Mouse (Mus musculus): Measurements from ENCODE around the gene Smco4. TPM values are rescaled to one million over a fixed set of nuclear protein-coding genes. Genes with fewer than 3 reads are reported as not detected.
"Not testable (repeated sequence)": the region's sequence is repeated elsewhere in the genome, so short reads cannot be mapped to it uniquely, and the experiment has no call there.

Smco4 gene
- polyA plus RNA-seq, 1 experiment from 2014 or later = 0.84 TPM

- H3K4me1 ChIP-seq (ENCODE audit: control insufficient read depth, insufficient read depth, low read depth, low read length); H3K9ac ChIP-seq (ENCODE audit: low read depth, low read length); H3K36me3 ChIP-seq (ENCODE audit: control insufficient read depth, insufficient read depth, low read length); ATAC-seq; H3K4me3 ChIP-seq (ENCODE audit: low read length); H3K9me3 ChIP-seq (ENCODE audit: control insufficient read depth, low read length); H3K4me2 ChIP-seq (ENCODE audit: low read length); H3K27ac ChIP-seq (ENCODE audit: low read depth, low read length); H3K27me3 ChIP-seq (replicated peaks; ENCODE audit: control insufficient read depth, insufficient read depth, low read length): not testable (repeated sequence)
- WGBS = 90% methylated on average over 6 of the region's 6 CpGs
These were observed 57.8 kb downstream of the Smco4 start for GRCm38 (mm10) chr9:15551073-15551472.

- 67% methylated on average over 15 of the region's 15 CpGs for WGBS
- H3K27ac ChIP-seq (ENCODE audit: low read depth, low read length) = no peak overlapping the region
- ATAC-seq = peak; percentile 48; the same call in 1 of the 2 replicates
These were observed 59.0 kb downstream of the Smco4 start for GRCm38 (mm10) chr9:15551933-15552851.

GRCm38 (mm10) chr9:15553322-15553721 lies 60.1 kb downstream of the Smco4 start:
- WGBS = 72% methylated on average over 8 of the region's 8 CpGs
- H3K4me1 ChIP-seq (ENCODE audit: control insufficient read depth, insufficient read depth, low read depth, low read length) = no peaks in the 10 kb centered on the region
- no peak overlapping the region for H3K4me2 ChIP-seq (ENCODE audit: low read length)
- H3K9ac ChIP-seq (ENCODE audit: low read depth, low read length) = no peak overlapping the region
- no peaks in the 10 kb centered on the region for H3K9me3 ChIP-seq (ENCODE audit: control insufficient read depth, low read length)
- H3K4me3 ChIP-seq (ENCODE audit: low read length) = no peak overlapping the region
- no peak for ATAC-seq
- no peaks in the 10 kb centered on the region for H3K27me3 ChIP-seq (replicated peaks; ENCODE audit: control insufficient read depth, insufficient read depth, low read length)
- no peak overlapping the region for H3K27ac ChIP-seq (ENCODE audit: low read depth, low read length)
- H3K36me3 ChIP-seq (ENCODE audit: control insufficient read depth, insufficient read depth, low read length) = no peaks in the 10 kb centered on the region

More at GRCm38 (mm10) chr9:15551933-15552851, 59.0 kb downstream of the Smco4 start:
- H3K4me3 ChIP-seq (ENCODE audit: low read length) = no peak overlapping the region
- H3K4me2 ChIP-seq (ENCODE audit: low read length) = no peak overlapping the region
- no peaks in the 10 kb centered on the region for H3K4me1 ChIP-seq (ENCODE audit: control insufficient read depth, insufficient read depth, low read depth, low read length)
- H3K9me3 ChIP-seq (ENCODE audit: control insufficient read depth, low read length) = no peaks in the 10 kb centered on the region
- no peaks in the 10 kb centered on the region for H3K27me3 ChIP-seq (replicated peaks; ENCODE audit: control insufficient read depth, insufficient read depth, low read length)
- H3K36me3 ChIP-seq (ENCODE audit: control insufficient read depth, insufficient read depth, low read length) = no peaks in the 10 kb centered on the region
- H3K9ac ChIP-seq (ENCODE audit: low read depth, low read length) = no peak overlapping the region

DNA sequence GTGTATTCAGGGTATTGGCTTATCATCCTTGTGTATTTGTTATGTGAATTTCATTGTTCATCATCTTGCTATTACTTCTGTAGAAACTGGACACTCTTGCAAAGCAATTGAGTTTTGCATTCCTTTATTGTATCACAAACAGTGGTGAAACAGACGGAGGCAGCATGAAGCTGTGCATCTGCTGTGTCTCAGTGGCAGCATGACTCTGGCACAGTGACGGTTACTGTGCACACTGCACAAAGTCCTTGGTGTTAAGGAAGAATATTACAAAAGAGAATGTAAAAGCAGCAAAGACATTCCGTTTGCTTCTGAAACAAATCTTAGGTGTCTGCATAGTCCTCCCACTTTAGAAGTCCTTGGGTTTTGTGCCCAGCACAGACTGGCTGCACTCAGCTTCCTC lies 67.2 kb downstream of the Smco4 start:
- Histone ChIP-seq H3K9ac (ENCODE audit: low read depth, low read length) (no peak overlapping the region), H3K9me3 (ENCODE audit: control insufficient read depth, low read length) (no peaks in the 10 kb centered on the region), H3K4me3 (ENCODE audit: low read length) (no peak overlapping the region), H3K27ac (ENCODE audit: low read depth, low read length) (no peak overlapping the region), H3K4me1 (ENCODE audit: control insufficient read depth, insufficient read depth, low read depth, low read length) (no peaks in the 10 kb centered on the region), H3K27me3 (replicated peaks; ENCODE audit: control insufficient read depth, insufficient read depth, low read length) (no peaks in the 10 kb centered on the region), H3K36me3 (ENCODE audit: control insufficient read depth, insufficient read depth, low read length) (no peaks in the 10 kb centered on the region), H3K4me2 (ENCODE audit: low read length) (no peak overlapping the region)
- WGBS = 60% methylated on average over 3 of the region's 3 CpGs
- ATAC-seq = no peak; the same call in 1 of the 2 replicates

GRCm38 (mm10) chr9:15562353-15562752 lies 69.1 kb downstream of the Smco4 start:
- H3K4me2 ChIP-seq (ENCODE audit: low read length) = no peak overlapping the region
- ATAC-seq = no peak
- H3K27ac ChIP-seq (ENCODE audit: low read depth, low read length) = no peak overlapping the region
- no peaks in the 10 kb centered on the region for H3K36me3 ChIP-seq (ENCODE audit: control insufficient read depth, insufficient read depth, low read length)
- no peaks in the 10 kb centered on the region for H3K27me3 ChIP-seq (replicated peaks; ENCODE audit: control insufficient read depth, insufficient read depth, low read length)
- 87% methylated on average over 7 of the region's 7 CpGs for WGBS
- H3K4me3 ChIP-seq (ENCODE audit: low read length) = no peak overlapping the region
- H3K9ac ChIP-seq (ENCODE audit: low read depth, low read length) = no peak overlapping the region
- no peaks in the 10 kb centered on the region for H3K4me1 ChIP-seq (ENCODE audit: control insufficient read depth, insufficient read depth, low read depth, low read length)
- H3K9me3 ChIP-seq (ENCODE audit: control insufficient read depth, low read length) = no peaks in the 10 kb centered on the region

- 68% methylated on average over 13 of the region's 13 CpGs for WGBS
- H3K9ac ChIP-seq (ENCODE audit: low read depth, low read length) = no peak overlapping the region
These were observed 81.7 kb downstream of the Smco4 start for GRCm38 (mm10) chr9:15574750-15575454.

GRCm38 (mm10) chr9:15578427-15578826 lies 85.2 kb downstream of the Smco4 start:
- H3K9me3 ChIP-seq (ENCODE audit: control insufficient read depth, low read length) = peaks cover 2% of the 10 kb centered on the region; the same call in 1 of the 2 replicates
- WGBS = 83% methylated on average over 1 of the region's 1 CpGs
- no peak overlapping the region for H3K9ac ChIP-seq (ENCODE audit: low read depth, low read length)
- no peak overlapping the region for H3K4me2 ChIP-seq (ENCODE audit: low read length)
- H3K4me1 ChIP-seq (ENCODE audit: control insufficient read depth, insufficient read depth, low read depth, low read length) = no peaks in the 10 kb centered on the region
- ATAC-seq = no peak
- no peak overlapping the region for H3K4me3 ChIP-seq (ENCODE audit: low read length)
- H3K27ac ChIP-seq (ENCODE audit: low read depth, low read length) = no peak overlapping the region
- H3K36me3 ChIP-seq (ENCODE audit: control insufficient read depth, insufficient read depth, low read length) = no peaks in the 10 kb centered on the region
- no peaks in the 10 kb centered on the region for H3K27me3 ChIP-seq (replicated peaks; ENCODE audit: control insufficient read depth, insufficient read depth, low read length)

More at GRCm38 (mm10) chr9:15574750-15575454, 81.7 kb downstream of the Smco4 start:
- ATAC-seq = no peak
- no peak overlapping the region for H3K27ac ChIP-seq (ENCODE audit: low read depth, low read length)
- no peaks in the 10 kb centered on the region for H3K4me1 ChIP-seq (ENCODE audit: control insufficient read depth, insufficient read depth, low read depth, low read length)
- H3K9me3 ChIP-seq (ENCODE audit: control insufficient read depth, low read length) = no peaks in the 10 kb centered on the region
- no peak overlapping the region for H3K4me3 ChIP-seq (ENCODE audit: low read length)
- no peaks in the 10 kb centered on the region for H3K36me3 ChIP-seq (ENCODE audit: control insufficient read depth, insufficient read depth, low read length)
- no peak overlapping the region for H3K4me2 ChIP-seq (ENCODE audit: low read length)
- no peaks in the 10 kb centered on the region for H3K27me3 ChIP-seq (replicated peaks; ENCODE audit: control insufficient read depth, insufficient read depth, low read length)

DNA sequence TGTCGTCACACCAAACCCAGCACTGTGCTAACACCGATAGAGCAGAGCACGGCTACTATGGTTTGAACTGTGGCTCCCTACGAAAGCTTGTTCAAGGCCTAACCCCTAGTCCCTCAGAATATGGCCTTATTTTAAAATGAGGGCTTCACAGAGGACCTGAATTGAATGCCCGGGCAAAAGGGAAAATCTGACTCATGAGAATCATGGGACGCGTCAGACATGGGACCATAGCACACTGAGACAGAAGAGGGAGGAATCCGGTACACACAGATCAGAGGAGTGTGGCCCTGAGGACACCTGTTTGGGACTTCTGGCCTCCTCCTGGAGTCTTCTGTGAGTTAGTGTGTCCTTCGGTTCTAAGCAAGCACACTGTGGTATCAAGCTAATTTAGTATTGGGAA lies 85.7 kb downstream of the Smco4 start:
- Histone ChIP-seq H3K27me3 (replicated peaks; ENCODE audit: control insufficient read depth, insufficient read depth, low read length) (no peaks in the 10 kb centered on the region), H3K36me3 (ENCODE audit: control insufficient read depth, insufficient read depth, low read length) (no peaks in the 10 kb centered on the region), H3K4me1 (ENCODE audit: control insufficient read depth, insufficient read depth, low read depth, low read length) (no peaks in the 10 kb centered on the region), H3K9me3 (ENCODE audit: control insufficient read depth, low read length) (peaks cover 2% of the 10 kb centered on the region; the same call in 1 of the 2 replicates), H3K9ac (ENCODE audit: low read depth, low read length) (no peak overlapping the region), H3K4me2 (ENCODE audit: low read length) (no peak overlapping the region), H3K4me3 (ENCODE audit: low read length) (no peak overlapping the region), H3K27ac (ENCODE audit: low read depth, low read length) (no peak overlapping the region)
- WGBS = 92% methylated on average over 9 of the region's 9 CpGs
- no peak for ATAC-seq

GRCm38 (mm10) chr9:15580176-15580575 lies 86.9 kb downstream of the Smco4 start:
- no peak for ATAC-seq

More at GRCm38 (mm10) chr9:15580176-15580575, 86.9 kb downstream of the Smco4 start:
- no peak overlapping the region for H3K4me2 ChIP-seq (ENCODE audit: low read length)
- H3K27me3 ChIP-seq (replicated peaks; ENCODE audit: control insufficient read depth, insufficient read depth, low read length) = no peaks in the 10 kb centered on the region
- no peak overlapping the region for H3K4me3 ChIP-seq (ENCODE audit: low read length)
- no peaks in the 10 kb centered on the region for H3K4me1 ChIP-seq (ENCODE audit: control insufficient read depth, insufficient read depth, low read depth, low read length)
- no peaks in the 10 kb centered on the region for H3K36me3 ChIP-seq (ENCODE audit: control insufficient read depth, insufficient read depth, low read length)
- WGBS = 56% methylated on average over 6 of the region's 6 CpGs
- peaks cover 2% of the 10 kb centered on the region; the same call in 1 of the 2 replicates for H3K9me3 ChIP-seq (ENCODE audit: control insufficient read depth, low read length)
- H3K27ac ChIP-seq (ENCODE audit: low read depth, low read length) = no peak overlapping the region
- H3K9ac ChIP-seq (ENCODE audit: low read depth, low read length) = no peak overlapping the region
